Mouse (Mus musculus): ENCODE data around the gene Cnst.

Cnst gene

DNA sequence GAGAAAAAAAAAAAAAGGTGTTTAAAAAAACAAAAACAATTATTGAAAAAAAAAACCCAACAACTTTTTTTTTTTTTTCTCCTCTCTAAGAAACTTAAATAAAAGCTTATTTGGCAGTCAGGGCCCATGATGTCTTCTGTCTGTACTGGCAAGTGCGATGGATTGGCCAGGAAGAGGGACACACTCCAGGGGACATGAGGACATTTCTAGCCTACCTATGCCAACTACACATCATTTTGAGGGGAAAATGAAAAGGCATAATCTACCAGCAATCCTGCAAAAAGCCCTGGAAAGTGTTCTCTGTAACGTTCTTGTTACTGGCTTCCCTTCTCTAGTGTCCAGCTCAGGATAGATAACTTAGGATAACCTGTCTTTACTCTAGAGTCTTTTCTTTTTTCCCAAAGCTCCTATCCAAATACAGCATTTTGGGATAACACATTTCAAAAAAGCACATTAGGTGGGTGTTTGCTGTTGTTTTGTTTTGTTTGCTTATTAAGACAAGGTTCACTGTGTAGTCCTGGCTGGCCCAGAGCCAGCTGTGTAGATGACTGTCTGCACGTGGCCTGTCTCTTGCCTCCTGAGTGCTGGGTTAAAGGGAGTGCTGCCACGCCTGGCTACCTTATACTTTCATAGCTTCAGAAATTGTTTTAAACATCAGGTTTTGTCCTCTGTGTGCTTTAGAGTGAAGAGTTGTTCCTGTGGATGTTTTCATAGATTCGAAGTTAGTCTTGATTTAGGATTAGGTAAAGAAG is 7.2 kb downstream of the Cnst start:
- no peak for ATAC-seq (ENCODE audit: low TSS enrichment)

DNA sequence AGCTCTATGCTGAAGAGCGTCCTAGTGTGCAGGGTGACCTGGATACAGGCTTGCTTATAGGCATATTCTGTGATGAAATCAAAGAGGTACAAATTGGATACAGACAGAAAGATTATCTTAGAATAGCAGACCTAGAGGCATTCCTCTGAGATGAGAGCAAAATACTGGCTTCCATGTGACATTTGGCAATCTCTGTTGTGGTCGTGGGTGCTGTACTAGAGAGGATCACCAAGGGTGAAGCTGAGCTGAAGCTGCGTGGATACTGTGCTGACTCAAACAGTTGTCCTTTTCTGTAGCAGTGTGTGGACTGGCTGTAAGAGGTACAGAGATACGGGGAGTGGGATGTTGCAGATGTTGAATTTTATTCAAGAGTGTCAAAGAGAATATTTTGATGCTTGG is 7.8 kb downstream of the Cnst start:
- no peak for ATAC-seq (ENCODE audit: low TSS enrichment)

DNA sequence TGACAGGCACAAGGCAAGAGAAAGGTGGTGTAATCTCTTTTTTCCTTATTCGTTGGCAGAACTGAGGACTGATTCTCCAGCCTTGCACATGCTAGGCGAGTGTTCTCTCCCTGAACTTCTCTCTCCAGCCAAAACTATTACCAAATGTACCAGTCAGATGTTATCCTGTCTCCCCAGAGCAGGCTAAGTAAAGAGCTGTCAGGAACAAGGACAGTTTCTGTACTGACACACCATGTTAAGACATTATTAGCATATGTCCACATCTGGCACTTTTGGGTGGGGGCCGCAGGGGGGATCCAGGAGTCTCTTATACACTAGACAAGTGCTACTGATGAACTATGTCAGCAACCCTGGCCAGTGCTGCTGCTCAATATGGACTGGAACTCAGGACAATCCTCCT is 10.8 kb downstream of the Cnst start:
- ATAC-seq (ENCODE audit: low TSS enrichment) = no peak

DNA sequence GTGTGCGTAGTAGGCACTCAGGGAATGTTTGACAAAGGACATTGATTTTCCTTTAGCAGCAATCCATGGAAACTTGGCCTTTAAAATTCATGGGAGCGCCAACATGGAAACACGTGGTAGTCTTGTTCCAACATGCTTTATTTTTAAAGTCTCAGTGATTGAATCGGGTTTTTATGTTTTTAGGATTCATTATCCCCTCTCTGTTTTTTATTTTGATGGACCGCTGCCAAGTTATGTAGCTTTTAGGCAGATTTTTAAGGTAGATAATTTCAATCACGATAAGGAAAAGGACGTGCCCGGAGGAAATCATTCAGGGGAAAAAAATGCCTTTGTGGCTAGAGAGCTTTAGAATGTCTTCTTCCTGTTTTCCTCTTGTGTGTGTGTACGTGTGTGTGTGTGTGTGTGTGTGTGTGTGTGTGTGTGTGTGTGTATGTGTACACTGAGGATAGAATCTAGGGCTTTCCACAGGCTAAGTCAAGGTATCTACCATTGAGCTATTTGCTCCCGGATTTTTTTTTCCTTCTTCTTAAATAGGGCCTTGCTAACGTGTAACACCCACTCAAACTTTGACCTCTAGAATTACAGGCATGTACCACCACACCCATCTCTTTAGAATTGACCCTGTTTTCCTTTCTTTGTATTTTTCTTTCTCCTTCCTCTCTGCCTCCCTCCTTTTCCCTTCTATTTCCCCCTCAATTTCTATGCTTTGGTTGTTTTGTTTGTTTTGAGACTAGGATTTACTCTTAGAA is 13.4 kb downstream of the Cnst start:
- no peak for ATAC-seq (ENCODE audit: low TSS enrichment)

DNA sequence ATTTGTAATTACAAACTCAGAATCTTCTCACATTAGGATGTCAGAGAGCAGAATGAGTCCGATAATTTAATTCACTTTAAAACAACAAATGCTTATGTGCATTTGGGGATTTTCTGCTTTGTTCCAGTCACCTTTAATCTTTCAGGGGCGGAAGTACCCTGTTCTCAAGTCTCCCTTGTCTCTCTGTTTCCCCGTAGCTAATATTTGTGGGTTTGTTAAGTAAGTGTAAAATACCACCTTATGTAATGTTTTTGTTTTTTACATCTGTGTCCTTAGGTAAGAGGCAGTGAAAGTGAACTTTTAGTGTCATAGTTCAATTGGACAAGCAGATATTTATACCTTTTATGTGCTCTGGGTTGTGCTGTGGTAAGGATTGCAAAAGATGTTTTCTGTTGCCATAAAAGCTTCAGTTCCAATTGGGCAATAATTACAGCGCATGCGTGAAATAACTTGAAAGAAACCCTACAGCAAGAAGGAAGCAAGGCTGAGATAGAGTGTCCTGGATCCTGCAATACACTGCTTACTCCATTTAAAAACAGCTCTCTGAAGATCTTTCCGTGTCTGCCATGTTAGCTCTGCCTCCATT is 14.8 kb downstream of the Cnst start:
- ATAC-seq (ENCODE audit: low TSS enrichment) = no peak

DNA sequence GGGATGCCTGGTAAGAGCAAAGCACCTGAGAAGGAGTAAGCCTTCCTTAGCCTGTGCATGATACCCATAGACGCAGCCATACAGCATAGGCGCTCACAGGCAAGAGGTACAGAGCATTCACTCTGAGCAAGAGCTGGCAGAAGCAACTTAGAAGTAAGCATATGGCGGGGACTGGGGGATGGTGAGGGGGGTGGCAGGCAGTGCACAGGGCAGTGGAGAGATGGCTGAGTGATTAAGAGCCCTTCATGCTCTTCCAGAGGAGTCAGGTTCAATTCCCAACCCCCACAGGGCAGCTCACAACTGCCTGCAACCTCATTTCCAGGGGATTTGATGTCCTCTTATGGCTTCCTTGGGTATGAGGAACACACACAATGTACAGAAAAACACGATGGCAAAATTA is 17.0 kb downstream of the Cnst start:
- ATAC-seq (ENCODE audit: low TSS enrichment) = no peak

DNA sequence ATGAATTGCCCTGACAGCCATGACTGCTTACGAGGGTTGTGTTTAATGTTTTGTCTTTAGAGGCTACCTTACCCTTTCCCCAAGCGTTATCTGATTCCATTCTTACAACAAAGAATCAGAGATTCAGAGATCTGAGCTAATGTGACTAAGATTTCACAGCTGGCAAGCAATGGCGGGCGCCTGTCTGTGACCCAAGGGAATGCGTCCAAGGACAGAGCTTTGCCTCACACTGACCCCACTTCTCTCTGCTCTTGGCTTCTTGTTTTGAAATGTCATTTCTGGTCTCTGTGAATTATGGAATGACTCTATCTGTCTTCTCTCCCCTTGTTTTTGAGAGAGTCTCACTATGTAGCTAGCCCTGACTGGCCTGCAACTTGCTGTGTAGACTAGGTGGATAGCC is 17.8 kb downstream of the Cnst start:
- ATAC-seq (ENCODE audit: low TSS enrichment) = no peak

DNA sequence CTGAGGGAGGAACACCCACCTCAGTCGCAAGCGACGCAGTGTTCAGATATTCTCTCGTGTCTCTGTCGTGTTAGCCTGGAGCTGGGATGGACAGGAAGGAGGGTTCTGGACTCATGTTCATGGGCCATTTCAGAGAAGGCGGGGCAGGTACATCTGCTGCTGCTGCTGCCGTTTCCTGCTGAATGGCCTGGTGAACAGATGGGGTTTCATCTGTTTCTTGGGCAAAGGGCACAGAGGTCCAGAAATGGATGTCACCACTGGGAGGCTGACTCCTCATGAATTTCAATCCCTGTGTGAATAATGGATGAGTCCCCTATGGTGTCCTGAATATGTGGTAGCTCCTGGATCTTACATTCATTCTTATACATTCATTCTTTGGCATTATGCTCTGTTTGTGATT is 21.4 kb downstream of the Cnst start:
- no peak for ATAC-seq (ENCODE audit: low TSS enrichment)

DNA sequence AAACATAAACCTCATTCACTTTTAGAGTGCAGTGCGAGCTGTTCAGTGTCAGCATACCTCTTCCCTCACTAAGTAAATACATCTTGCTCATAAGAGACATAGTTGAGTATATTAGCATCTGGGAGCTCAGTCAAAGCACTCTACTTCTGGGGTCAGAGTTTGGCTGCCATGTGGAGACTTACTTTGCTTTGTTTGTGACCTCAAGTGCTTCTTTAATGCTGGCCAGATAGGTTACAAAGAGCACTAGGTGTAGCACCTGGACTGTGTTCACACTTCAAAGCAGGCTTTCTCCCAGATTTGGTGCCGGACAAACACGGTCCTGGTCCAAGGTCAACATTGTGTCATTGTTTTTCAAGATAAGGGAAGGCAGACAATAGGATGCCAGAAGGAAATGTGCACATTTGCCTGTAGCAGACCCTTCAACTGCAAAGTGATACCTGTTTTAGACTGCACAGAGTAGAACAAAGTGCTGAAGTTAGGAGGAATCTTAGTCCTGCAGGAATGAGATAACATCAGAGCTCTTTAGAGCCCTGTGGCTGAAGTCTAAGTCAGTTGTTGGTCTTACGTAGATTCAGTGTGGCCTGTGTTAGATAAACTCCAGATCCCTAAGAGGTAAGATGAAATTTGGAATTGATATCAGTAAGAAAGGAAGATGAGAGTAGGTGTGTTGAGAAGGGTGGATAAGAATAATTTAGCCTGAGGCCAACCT is 22.7 kb downstream of the Cnst start:
- ATAC-seq (ENCODE audit: low TSS enrichment) = no peak

DNA sequence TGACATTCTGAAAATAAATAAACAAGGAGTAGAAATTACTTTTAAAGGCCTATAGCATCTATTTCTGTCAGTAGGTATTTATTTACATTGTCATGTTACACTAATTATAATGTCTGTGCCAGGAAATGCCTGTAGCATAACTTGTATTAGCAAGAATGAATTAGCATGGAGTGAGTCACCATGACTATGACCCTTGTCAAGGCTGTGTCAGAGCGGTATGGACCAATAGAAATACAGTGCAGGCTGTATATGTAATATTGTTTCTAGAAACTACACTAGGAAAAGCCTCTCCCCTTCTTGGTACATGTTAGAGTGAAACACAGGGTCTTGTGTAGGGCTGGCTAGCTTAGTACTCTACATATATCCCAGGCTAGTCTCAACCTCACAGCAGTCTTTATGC is 24.3 kb downstream of the Cnst start:
- no peak for ATAC-seq (ENCODE audit: low TSS enrichment)

DNA sequence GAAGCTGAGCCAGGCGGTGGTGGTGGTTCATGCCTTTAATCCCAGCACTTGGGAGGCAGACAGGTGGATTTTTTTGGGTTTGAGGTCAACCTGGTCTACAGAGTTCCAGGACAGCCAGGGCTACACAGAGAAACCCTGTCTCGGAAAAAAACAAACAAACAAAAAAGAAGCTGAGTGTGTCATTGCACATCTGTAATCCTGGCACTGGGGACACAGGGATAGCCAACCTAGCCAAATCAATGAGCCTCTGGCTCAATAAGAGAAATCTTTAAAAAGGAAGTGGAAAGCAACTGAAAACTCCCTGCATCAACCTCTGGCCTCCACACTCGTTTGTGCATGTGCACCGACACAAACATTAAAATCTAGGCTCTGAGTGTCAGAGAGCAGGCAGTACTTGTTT is 25.5 kb downstream of the Cnst start:
- ATAC-seq (ENCODE audit: low TSS enrichment) = no peak

DNA sequence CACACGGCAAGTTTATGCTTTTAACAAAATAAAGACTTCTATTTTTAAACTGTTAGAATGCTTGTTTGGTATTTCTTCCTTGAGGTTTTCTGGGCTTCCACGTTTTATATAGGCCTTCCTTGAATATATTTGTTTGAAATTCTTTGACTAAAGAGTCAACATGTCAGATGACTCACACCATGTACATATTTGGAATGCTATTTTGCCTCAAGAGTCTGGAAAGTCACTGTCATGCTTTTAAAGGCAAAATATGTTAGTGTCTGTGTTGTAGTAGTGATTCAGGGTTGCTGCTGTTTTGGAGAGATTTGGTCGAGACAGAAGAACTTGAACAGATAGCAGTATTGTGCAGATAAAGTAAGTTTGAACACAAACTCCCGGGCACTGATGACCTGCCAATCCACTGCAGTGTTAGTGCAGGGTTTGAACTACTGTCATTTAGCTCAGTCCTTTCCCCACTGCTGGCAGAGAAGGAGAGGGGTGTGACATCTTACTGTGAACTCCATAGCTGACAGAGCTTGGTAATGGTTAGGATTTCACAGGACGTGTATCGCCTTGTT is 27.6 kb downstream of the Cnst start:
- no peak for ATAC-seq (ENCODE audit: low TSS enrichment)

DNA sequence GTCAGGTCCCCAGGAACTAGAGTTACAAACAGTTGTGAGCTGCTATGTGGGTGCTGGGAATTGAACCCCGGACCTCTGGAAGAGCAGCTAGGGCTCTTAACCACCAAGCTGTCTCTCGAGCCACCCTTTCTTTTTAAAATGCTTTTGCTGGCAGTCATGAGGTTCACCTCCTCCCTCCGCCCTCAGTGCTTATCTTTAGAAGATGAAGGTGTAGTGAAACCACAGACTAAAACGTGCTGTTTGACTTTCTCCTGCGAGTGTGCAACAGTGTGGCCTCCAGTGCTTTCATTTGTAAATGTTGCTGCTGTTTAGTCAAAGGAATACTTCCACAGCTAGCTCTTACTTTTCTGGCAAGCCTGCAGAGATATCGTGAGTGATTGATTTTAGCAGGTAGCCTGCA is 32.5 kb downstream of the Cnst start:
- 0 out of 2 replicates have a peak, but pooled peaks have one; percentile 28 for ATAC-seq (ENCODE audit: low TSS enrichment)

DNA sequence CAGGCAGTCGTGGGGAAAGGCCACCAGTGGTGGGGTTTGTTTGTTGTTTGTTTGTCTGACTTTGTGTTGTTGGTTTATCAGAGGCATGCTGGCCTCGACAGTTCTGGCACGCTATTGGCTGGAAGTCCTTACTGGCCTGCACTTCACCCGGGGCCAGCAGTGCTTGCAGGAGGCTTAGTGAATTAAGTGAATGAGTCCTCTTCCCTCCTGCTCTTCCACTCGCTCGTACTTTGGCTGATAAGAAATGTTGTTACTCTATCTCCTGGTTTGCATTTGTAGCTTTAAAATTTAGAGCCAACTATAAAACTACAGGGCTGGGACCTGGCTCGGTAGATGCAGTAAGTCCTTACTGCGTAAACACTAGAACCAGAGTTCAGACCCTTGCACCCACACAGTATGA is 34.0 kb downstream of the Cnst start:
- ATAC-seq (ENCODE audit: low TSS enrichment) = no peak

DNA sequence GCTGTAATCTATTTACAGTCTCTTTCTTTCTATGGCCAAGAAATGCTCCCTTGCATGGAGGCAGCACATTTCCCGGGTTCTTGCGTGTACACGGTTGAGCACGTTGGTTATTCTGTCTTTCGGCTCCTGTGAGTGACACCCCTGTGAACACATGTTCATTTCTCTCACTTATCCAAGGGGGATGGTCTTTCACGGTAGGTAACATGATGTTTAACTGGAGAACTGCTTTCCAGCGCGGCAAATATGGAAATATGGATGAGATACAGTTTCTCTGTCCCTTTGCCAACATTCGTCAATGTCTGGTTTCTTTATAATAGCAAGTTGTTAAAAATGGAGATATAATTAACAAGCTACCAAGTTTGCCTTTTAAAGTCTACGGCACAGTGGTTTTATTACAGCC is 35.3 kb downstream of the Cnst start:
- no peak for ATAC-seq (ENCODE audit: low TSS enrichment)

DNA sequence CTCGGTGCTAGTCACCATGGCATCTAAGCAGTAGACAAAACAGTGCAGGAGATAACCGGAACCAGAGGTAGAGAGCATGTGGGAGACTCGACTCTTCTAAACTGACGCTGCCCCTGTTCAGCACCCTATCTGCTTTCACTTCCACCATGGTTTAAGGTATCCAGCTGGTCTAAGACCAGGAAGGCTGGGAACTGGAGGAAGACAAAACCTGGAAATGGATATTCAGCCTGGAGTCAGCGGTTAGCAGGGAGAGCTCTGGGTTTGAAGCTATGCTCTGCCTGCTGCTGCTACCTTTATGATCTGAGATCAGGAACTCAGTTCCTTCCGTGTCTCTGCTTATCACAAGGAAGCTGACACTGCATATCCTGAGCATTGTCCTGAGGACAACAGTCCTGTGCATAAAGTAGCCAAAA is 35.9 kb downstream of the Cnst start:
- no peak for ATAC-seq (ENCODE audit: low TSS enrichment)

DNA sequence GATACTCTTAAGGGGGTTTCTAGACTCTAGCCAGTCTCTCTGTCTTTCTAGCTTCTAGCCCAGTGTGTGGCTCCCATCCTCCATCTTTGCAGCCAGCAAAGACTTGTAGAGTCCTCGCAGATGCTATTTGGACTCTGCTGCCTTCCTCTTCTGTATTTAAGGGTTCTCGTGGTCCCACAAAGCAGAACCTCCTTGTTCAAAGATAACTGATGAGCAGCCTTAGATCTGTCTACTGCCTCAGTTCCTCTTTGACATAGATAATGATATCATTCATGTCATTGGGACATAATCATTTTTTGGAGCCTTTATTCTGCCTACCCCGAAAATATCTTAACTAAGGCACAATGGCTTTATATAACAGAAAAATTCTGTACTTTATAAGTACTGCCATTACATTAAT is 36.9 kb downstream of the Cnst start:
- ATAC-seq (ENCODE audit: low TSS enrichment) = no peak

DNA sequence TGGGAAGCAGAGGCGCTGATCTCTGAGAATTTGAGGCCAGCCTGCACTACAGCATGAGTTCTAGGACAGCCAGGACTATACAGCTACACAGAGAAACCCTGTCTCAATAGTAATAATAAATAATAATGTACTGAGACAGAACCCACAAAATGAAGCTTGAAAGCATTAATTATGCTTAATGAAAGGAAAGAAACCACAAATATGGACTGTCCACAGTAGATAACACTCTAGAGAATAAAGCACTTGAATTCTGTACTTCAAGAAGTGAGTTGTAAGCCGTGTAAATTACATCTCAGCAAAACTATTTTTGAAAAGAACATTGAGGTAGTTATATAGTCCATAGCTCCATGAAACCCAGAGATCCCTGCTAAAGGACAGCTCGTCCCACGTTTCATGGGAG is 38.0 kb downstream of the Cnst start:
- ATAC-seq (ENCODE audit: low TSS enrichment) = no peak

DNA sequence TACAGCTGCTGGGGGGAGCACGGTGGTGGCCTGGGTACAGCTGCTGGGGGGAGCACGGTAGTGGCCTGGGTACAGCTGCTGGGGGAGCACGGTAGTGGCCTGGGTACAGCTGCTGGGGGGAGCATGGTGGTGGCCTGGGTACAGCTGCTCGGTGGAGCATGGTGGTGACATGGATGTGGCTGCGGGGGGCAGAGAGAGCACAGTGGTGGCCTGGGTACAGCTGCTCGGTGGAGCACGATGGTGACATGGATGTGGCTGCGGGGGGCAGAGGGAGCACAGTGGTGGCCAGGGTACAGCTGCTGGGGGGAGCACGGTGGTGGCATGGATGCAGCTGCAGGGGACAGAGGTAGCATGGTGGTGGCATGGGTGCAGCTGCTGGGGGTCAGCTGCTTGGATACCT is 39.5 kb downstream of the Cnst start:
- ATAC-seq (ENCODE audit: low TSS enrichment) = no peak

DNA sequence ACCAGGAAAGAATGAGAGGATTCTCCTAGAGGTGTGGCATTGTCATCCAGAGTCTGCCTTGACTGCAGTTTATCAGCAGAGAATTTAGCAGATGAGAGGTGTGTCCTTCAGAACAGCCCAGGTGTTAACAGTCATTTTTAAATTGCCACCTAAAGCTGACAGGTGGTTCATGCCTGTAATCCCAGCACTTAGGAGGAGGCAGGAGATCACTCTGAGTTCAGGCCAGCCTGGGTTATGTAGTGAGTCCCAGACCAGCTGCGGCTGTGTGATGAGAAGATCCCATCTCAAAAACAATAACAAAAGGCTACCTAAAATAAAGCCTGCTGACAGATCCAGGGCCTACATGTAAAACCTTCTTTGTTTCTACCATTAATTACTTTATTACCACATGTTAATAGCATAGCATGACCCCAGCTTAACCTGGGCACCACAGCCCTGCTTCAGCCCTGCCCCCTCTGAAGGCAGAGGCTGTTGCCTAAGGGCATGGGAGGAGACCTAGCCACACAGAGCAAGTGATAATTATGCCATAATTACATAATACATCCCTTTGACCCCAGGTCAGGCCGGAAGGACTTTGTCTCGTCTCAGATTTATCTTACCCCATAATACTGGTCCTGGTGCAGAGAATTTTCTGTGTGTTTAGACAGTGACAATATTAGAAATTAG is 40.4 kb downstream of the Cnst start:
- no peak for ATAC-seq (ENCODE audit: low TSS enrichment)

DNA sequence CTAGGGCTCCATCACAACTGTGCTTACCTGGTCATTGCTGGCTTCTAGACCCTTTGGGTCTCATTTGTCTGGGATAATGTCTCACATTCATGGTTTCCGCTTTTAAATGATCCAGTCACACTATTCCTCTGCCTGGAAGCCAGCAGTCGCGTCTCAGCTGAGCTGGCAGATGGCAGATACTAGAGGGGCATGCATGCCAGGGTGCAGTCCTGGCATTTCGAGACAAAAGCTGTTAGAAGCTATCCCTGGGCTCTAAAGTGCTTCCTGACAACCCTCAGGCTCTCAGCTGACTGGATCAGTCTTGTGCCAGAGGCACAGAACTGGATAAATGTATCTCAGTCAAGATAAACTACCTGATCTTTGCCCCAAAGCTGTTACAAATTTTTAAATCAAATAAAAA is 42.1 kb downstream of the Cnst start:
- peak; percentile 27; the same call in 1 of the 2 replicates for ATAC-seq (ENCODE audit: low TSS enrichment)

DNA sequence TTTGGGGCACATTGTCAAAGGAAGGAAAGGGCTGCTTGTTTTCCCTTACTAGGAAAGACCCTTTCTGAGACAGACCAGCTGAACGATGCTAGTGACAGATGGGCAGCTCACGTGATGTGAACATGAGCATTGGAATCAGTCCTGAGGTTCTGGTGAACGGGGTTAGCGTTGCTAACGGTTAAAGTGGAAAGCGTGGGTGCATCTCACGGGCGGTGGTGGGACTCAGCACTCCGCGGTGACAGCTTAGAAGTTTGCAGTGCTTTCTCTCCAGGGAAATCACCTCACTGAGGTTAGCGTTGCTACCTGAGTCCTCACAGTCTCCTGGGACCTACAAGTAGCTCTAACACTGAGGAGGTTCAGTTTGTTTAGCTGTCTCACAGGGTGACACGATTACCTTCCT is 45.5 kb downstream of the Cnst start:
- ATAC-seq (ENCODE audit: low TSS enrichment) = peak; percentile 69

Data from frontal cortex, adult (tissue).